Mouse (Mus musculus) layer of hippocampus, adult 11-12 months (tissue): ENCODE measurements around the gene Rfng.
"Not testable (repeated sequence)": the region's sequence is repeated elsewhere in the genome, so short reads cannot be mapped to it uniquely, and the experiment has no call there.

Experiments
- DNase-seq: peaks from one replicate; pipeline ENCODE4 v3.0.0; 2022; ENCODE audit warnings: low spot score

The Rfng gene

GRCm38 (mm10) chr11:120812068-120812467 is 28.1 kb upstream of the Rfng start:
- peak; percentile 49 for DNase-seq

GRCm38 (mm10) chr11:120808010-120808409 is 24.0 kb upstream of the Rfng start:
- DNase-seq: no peak

- DNase-seq: no peak
These were observed 21.6 kb upstream of the Rfng start for GRCm38 (mm10) chr11:120805375-120806298.

- DNase-seq: no peak
These were observed 20.8 kb upstream of the Rfng start for GRCm38 (mm10) chr11:120804769-120805168.

GRCm38 (mm10) chr11:120804274-120804673 is 20.3 kb upstream of the Rfng start:
- DNase-seq: no peak

- peak; percentile 87 for DNase-seq
These were observed 16.3 kb upstream of the Rfng start for GRCm38 (mm10) chr11:120800061-120800904.

- DNase-seq: no peak
These were observed 15.4 kb upstream of the Rfng start for GRCm38 (mm10) chr11:120799316-120799890.

GRCm38 (mm10) chr11:120798244-120798643 is 14.2 kb upstream of the Rfng start:
- DNase-seq: no peak

GRCm38 (mm10) chr11:120796614-120796946 is 12.6 kb upstream of the Rfng start:
- no peak for DNase-seq

- peak; percentile 97 for DNase-seq
These were observed 12.0 kb upstream of the Rfng start, which contains the start of gene Dus1l for GRCm38 (mm10) chr11:120795756-120796613. Gene Dus1l (minus strand): TSS chr11:120796403.

GRCm38 (mm10) chr11:120792652-120793051 is 8.6 kb upstream of the Rfng start:
- DNase-seq: no peak

GRCm38 (mm10) chr11:120789810-120790209 is 5.8 kb upstream of the Rfng start:
- no peak for DNase-seq

- DNase-seq: no peak
These were observed 5.3 kb upstream of the Rfng start for GRCm38 (mm10) chr11:120789355-120789754.

GRCm38 (mm10) chr11:120788460-120788859 is 4.5 kb upstream of the Rfng start:
- DNase-seq: not testable (repeated sequence)

GRCm38 (mm10) chr11:120785145-120785544 is 1.1 kb upstream of the Rfng start:
- DNase-seq: no peak

GRCm38 (mm10) chr11:120783426-120784063 is 462 bp downstream of the Rfng start:
- no peak for DNase-seq

GRCm38 (mm10) chr11:120781361-120781760 is 2.6 kb downstream of the Rfng start:
- DNase-seq: not testable (repeated sequence)

- DNase-seq: no peak
These were observed 4.1 kb downstream of the Rfng start for GRCm38 (mm10) chr11:120779876-120780275.

- no peak for DNase-seq
These were observed 6.9 kb downstream of the Rfng start for GRCm38 (mm10) chr11:120777123-120777522.

GRCm38 (mm10) chr11:120775774-120776469 is 8.1 kb downstream of the Rfng start:
- peak; percentile 96 for DNase-seq
